Mouse (Mus musculus): Measurements from ENCODE around the gene Lrp4. TPM values are rescaled to one million over a fixed set of nuclear protein-coding genes. Genes with fewer than 3 reads are reported as not detected.
A peak's percentile ranks its signal among the peaks of the same experiment; 100 is the strongest.

Lrp4 gene
- total RNA-seq, 2 experiments from 2014 or later: 33.3 to 33.8 TPM

- no peak for DNase-seq (ENCODE audit: extremely low spot score in 1 of 2, low spot score in 1 of 2)
Observed at GRCm38 (mm10) chr2:91452658-91453057, 4.7 kb upstream of the Lrp4 start.

GRCm38 (mm10) chr2:91453231-91454075 is 3.9 kb upstream of the Lrp4 start:
- DNase-seq (ENCODE audit: extremely low spot score in 1 of 2, low spot score in 1 of 2): no peak

- no peak for DNase-seq (ENCODE audit: extremely low spot score in 1 of 2, low spot score in 1 of 2)
Observed at GRCm38 (mm10) chr2:91454434-91454833, 2.9 kb upstream of the Lrp4 start.

GRCm38 (mm10) chr2:91455826-91456225 is 1.5 kb upstream of the Lrp4 start:
- DNase-seq (ENCODE audit: extremely low spot score in 1 of 2, low spot score in 1 of 2): no peak

GRCm38 (mm10) chr2:91456491-91457100 is 715 bp upstream of the Lrp4 start:
- DNase-seq (ENCODE audit: extremely low spot score in 1 of 2, low spot score in 1 of 2): no peak

GRCm38 (mm10) chr2:91457656-91458251 is 443 bp downstream of the Lrp4 start:
- no peak for DNase-seq (ENCODE audit: extremely low spot score in 1 of 2, low spot score in 1 of 2)

- peak; percentile 23 to 28 for DNase-seq (ENCODE audit: extremely low spot score in 1 of 2, low spot score in 1 of 2)
Observed at GRCm38 (mm10) chr2:91458252-91458672, 951 bp downstream of the Lrp4 start.

- no peak for DNase-seq (ENCODE audit: extremely low spot score in 1 of 2, low spot score in 1 of 2)
Observed at GRCm38 (mm10) chr2:91458673-91459391, 1.5 kb downstream of the Lrp4 start.

GRCm38 (mm10) chr2:91460076-91460475 is 2.8 kb downstream of the Lrp4 start:
- no peak for DNase-seq (ENCODE audit: extremely low spot score in 1 of 2, low spot score in 1 of 2)

GRCm38 (mm10) chr2:91460771-91461170 is 3.5 kb downstream of the Lrp4 start:
- DNase-seq (ENCODE audit: extremely low spot score in 1 of 2, low spot score in 1 of 2): no peak

- DNase-seq (ENCODE audit: extremely low spot score in 1 of 2, low spot score in 1 of 2): no peak
Observed at GRCm38 (mm10) chr2:91461341-91461740, 4.0 kb downstream of the Lrp4 start.

- DNase-seq (ENCODE audit: extremely low spot score in 1 of 2, low spot score in 1 of 2): no peak
Observed at GRCm38 (mm10) chr2:91462196-91462595, 4.9 kb downstream of the Lrp4 start.

- no peak for DNase-seq (ENCODE audit: extremely low spot score in 1 of 2, low spot score in 1 of 2)
Observed at GRCm38 (mm10) chr2:91462681-91463080, 5.4 kb downstream of the Lrp4 start.

GRCm38 (mm10) chr2:91465934-91466333 is 8.6 kb downstream of the Lrp4 start:
- no peak for DNase-seq (ENCODE audit: extremely low spot score in 1 of 2, low spot score in 1 of 2)

GRCm38 (mm10) chr2:91467613-91468012 is 10.3 kb downstream of the Lrp4 start:
- no peak for DNase-seq (ENCODE audit: extremely low spot score in 1 of 2, low spot score in 1 of 2)

- DNase-seq (ENCODE audit: extremely low spot score in 1 of 2, low spot score in 1 of 2): no peak
Observed at GRCm38 (mm10) chr2:91470055-91470647, 12.8 kb downstream of the Lrp4 start.

GRCm38 (mm10) chr2:91474358-91474757 is 17.0 kb downstream of the Lrp4 start:
- no peak for DNase-seq (ENCODE audit: extremely low spot score in 1 of 2, low spot score in 1 of 2)

GRCm38 (mm10) chr2:91475791-91476190 is 18.5 kb downstream of the Lrp4 start:
- no peak for DNase-seq (ENCODE audit: extremely low spot score in 1 of 2, low spot score in 1 of 2)

GRCm38 (mm10) chr2:91476251-91476661 is 18.9 kb downstream of the Lrp4 start:
- peak in 1 of 2 experiments; percentile 25 for DNase-seq (ENCODE audit: extremely low spot score in 1 of 2, low spot score in 1 of 2)

- no peak for DNase-seq (ENCODE audit: extremely low spot score in 1 of 2, low spot score in 1 of 2)
Observed at GRCm38 (mm10) chr2:91476841-91477240, 19.5 kb downstream of the Lrp4 start.

All from layer of hippocampus, postnatal 25 days (tissue).